Mouse (Mus musculus): ENCODE results near the gene Rem2. TPM values are rescaled to one million over a fixed set of nuclear protein-coding genes. Genes with fewer than 3 reads are reported as not detected.

Rem2 gene
- polyA plus RNA-seq, 1 experiment from 2014 or later: 2.2 TPM

- peaks cover 46% of the 10 kb centered on the region for H3K4me1 ChIP-seq
- H3K36me3 ChIP-seq: peaks cover 47% of the 10 kb centered on the region
- no peak for ATAC-seq (ENCODE audit: insufficient number of reproducible peaks, low FRiP score, low TSS enrichment, low read depth)
- H3K4me2 ChIP-seq: peak overlapping the region; percentile 82
- no peaks in the 10 kb centered on the region for H3K27me3 ChIP-seq
- H3K4me3 ChIP-seq: peak overlapping the region; percentile 81
- WGBS: 47% methylated on average over 12 of the region's 12 CpGs
- peak overlapping the region; percentile 99 for H3K27ac ChIP-seq
- no peaks in the 10 kb centered on the region for H3K9me3 ChIP-seq
- H3K9ac ChIP-seq: peak overlapping the region; percentile 37; the same call in 1 of the 2 replicates
These were observed 41.9 kb upstream of the Rem2 start for GRCm38 (mm10) chr14:54433941-54434531.

GRCm38 (mm10) chr14:54435194-54435918 is 40.5 kb upstream of the Rem2 start:
- ATAC-seq (ENCODE audit: insufficient number of reproducible peaks, low FRiP score, low TSS enrichment, low read depth): no peak
- H3K9me3 ChIP-seq: no peaks in the 10 kb centered on the region
- H3K4me1 ChIP-seq: peaks cover 33% of the 10 kb centered on the region
- WGBS: 78% methylated on average over 11 of the region's 11 CpGs
- H3K36me3 ChIP-seq: peaks cover 53% of the 10 kb centered on the region
- no peaks in the 10 kb centered on the region for H3K27me3 ChIP-seq
- H3K4me2 ChIP-seq: no peak overlapping the region
- no peak overlapping the region for H3K9ac ChIP-seq
- H3K27ac ChIP-seq: no peak overlapping the region
- H3K4me3 ChIP-seq: no peak overlapping the region

- no peak overlapping the region for H3K9ac ChIP-seq
- no peak overlapping the region for H3K4me2 ChIP-seq
- H3K9me3 ChIP-seq: no peaks in the 10 kb centered on the region
- peaks cover 67% of the 10 kb centered on the region for H3K36me3 ChIP-seq
- no peak overlapping the region for H3K4me3 ChIP-seq
- H3K27ac ChIP-seq: no peak overlapping the region
- ATAC-seq (ENCODE audit: insufficient number of reproducible peaks, low FRiP score, low TSS enrichment, low read depth): no peak
- H3K27me3 ChIP-seq: no peaks in the 10 kb centered on the region
- WGBS: 88% methylated on average over 12 of the region's 12 CpGs
- peaks cover 34% of the 10 kb centered on the region for H3K4me1 ChIP-seq
These were observed 36.7 kb upstream of the Rem2 start for GRCm38 (mm10) chr14:54439155-54439554.

- no peak overlapping the region for H3K9ac ChIP-seq
- no peak overlapping the region for H3K4me3 ChIP-seq
- ATAC-seq (ENCODE audit: insufficient number of reproducible peaks, low FRiP score, low TSS enrichment, low read depth): no peak
- H3K9me3 ChIP-seq: no peaks in the 10 kb centered on the region
- no peaks in the 10 kb centered on the region for H3K27me3 ChIP-seq
- peaks cover 67% of the 10 kb centered on the region for H3K36me3 ChIP-seq
- WGBS: 70% methylated on average over 7 of the region's 7 CpGs
- no peak overlapping the region for H3K27ac ChIP-seq
- H3K4me2 ChIP-seq: no peak overlapping the region
- H3K4me1 ChIP-seq: peaks cover 34% of the 10 kb centered on the region
These were observed 36.3 kb upstream of the Rem2 start for GRCm38 (mm10) chr14:54439610-54440009.

GRCm38 (mm10) chr14:54440538-54440937 is 35.4 kb upstream of the Rem2 start:
- Histone ChIP-seq H3K9me3 (no peaks in the 10 kb centered on the region), H3K27me3 (no peaks in the 10 kb centered on the region), H3K9ac (no peak overlapping the region), H3K36me3 (peaks cover 61% of the 10 kb centered on the region), H3K4me1 (peaks cover 30% of the 10 kb centered on the region), H3K4me2 (no peak overlapping the region), H3K27ac (no peak overlapping the region), H3K4me3 (no peak overlapping the region)
- no peak for ATAC-seq (ENCODE audit: insufficient number of reproducible peaks, low FRiP score, low TSS enrichment, low read depth)
- WGBS: 90% methylated on average over 14 of the region's 14 CpGs

GRCm38 (mm10) chr14:54441365-54441764 is 34.5 kb upstream of the Rem2 start:
- Histone ChIP-seq H3K36me3 (peaks cover 53% of the 10 kb centered on the region), H3K27ac (no peak overlapping the region)
- ATAC-seq (ENCODE audit: insufficient number of reproducible peaks, low FRiP score, low TSS enrichment, low read depth): no peak

GRCm38 (mm10) chr14:54442548-54442947 is 33.4 kb upstream of the Rem2 start:
- Histone ChIP-seq H3K27ac (peak overlapping the region; percentile 87), H3K4me2 (no peak overlapping the region), H3K27me3 (no peaks in the 10 kb centered on the region), H3K4me1 (peaks cover 37% of the 10 kb centered on the region), H3K9ac (no peak overlapping the region), H3K9me3 (no peaks in the 10 kb centered on the region), H3K4me3 (no peak overlapping the region), H3K36me3 (peaks cover 41% of the 10 kb centered on the region)
- 79% methylated on average over 3 of the region's 3 CpGs for WGBS
- no peak for ATAC-seq (ENCODE audit: insufficient number of reproducible peaks, low FRiP score, low TSS enrichment, low read depth)

More at GRCm38 (mm10) chr14:54441365-54441764, 34.5 kb upstream of the Rem2 start:
- H3K9me3 ChIP-seq: no peaks in the 10 kb centered on the region
- no peak overlapping the region for H3K4me2 ChIP-seq
- no peak overlapping the region for H3K4me3 ChIP-seq
- no peak overlapping the region for H3K9ac ChIP-seq
- WGBS: 89% methylated on average over 4 of the region's 4 CpGs
- H3K27me3 ChIP-seq: no peaks in the 10 kb centered on the region
- peaks cover 37% of the 10 kb centered on the region for H3K4me1 ChIP-seq

- no peaks in the 10 kb centered on the region for H3K9me3 ChIP-seq
- H3K9ac ChIP-seq: no peak overlapping the region
- peak; percentile 87 for ATAC-seq (ENCODE audit: insufficient number of reproducible peaks, low FRiP score, low TSS enrichment, low read depth)
- H3K4me2 ChIP-seq: peak overlapping the region; percentile 23; the same call in 1 of the 2 replicates
- WGBS: 0% methylated on average over 3 of the region's 3 CpGs
- peaks cover 37% of the 10 kb centered on the region for H3K4me1 ChIP-seq
- peaks cover 36% of the 10 kb centered on the region for H3K36me3 ChIP-seq
- H3K27me3 ChIP-seq: no peaks in the 10 kb centered on the region
- H3K27ac ChIP-seq: peak overlapping the region; percentile 87
- no peak overlapping the region for H3K4me3 ChIP-seq
These were observed 32.7 kb upstream of the Rem2 start for GRCm38 (mm10) chr14:54443196-54443595.

GRCm38 (mm10) chr14:54443712-54444618 is 31.9 kb upstream of the Rem2 start:
- Histone ChIP-seq H3K36me3 (peaks cover 28% of the 10 kb centered on the region), H3K27me3 (no peaks in the 10 kb centered on the region), H3K9ac (no peak overlapping the region), H3K4me1 (peaks cover 41% of the 10 kb centered on the region), H3K4me2 (peak overlapping the region; percentile 23; the same call in 1 of the 2 replicates), H3K4me3 (no peak overlapping the region), H3K9me3 (no peaks in the 10 kb centered on the region), H3K27ac (peak overlapping the region; percentile 87)
- peak; percentile 65 for ATAC-seq (ENCODE audit: insufficient number of reproducible peaks, low FRiP score, low TSS enrichment, low read depth)
- WGBS: 45% methylated on average over 15 of the region's 15 CpGs

- no peak for ATAC-seq (ENCODE audit: insufficient number of reproducible peaks, low FRiP score, low TSS enrichment, low read depth)
- no peak overlapping the region for H3K4me2 ChIP-seq
- H3K27me3 ChIP-seq: no peaks in the 10 kb centered on the region
- peaks cover 42% of the 10 kb centered on the region for H3K4me1 ChIP-seq
- no peaks in the 10 kb centered on the region for H3K9me3 ChIP-seq
- H3K36me3 ChIP-seq: peaks cover 13% of the 10 kb centered on the region
- no peak overlapping the region for H3K4me3 ChIP-seq
- WGBS: 44% methylated on average over 3 of the region's 3 CpGs
- H3K27ac ChIP-seq: peak overlapping the region; percentile 63
- no peak overlapping the region for H3K9ac ChIP-seq
These were observed 30.4 kb upstream of the Rem2 start for GRCm38 (mm10) chr14:54445476-54445875.

- no peak overlapping the region for H3K9ac ChIP-seq
- H3K4me2 ChIP-seq: no peak overlapping the region
- 91% methylated on average over 9 of the region's 9 CpGs for WGBS
- H3K9me3 ChIP-seq: no peaks in the 10 kb centered on the region
- H3K4me3 ChIP-seq: no peak overlapping the region
- H3K36me3 ChIP-seq: no peaks in the 10 kb centered on the region
- peaks cover 4% of the 10 kb centered on the region; the same call in 1 of the 2 replicates for H3K4me1 ChIP-seq
- ATAC-seq (ENCODE audit: insufficient number of reproducible peaks, low FRiP score, low TSS enrichment, low read depth): no peak
- no peak overlapping the region for H3K27ac ChIP-seq
- no peaks in the 10 kb centered on the region for H3K27me3 ChIP-seq
These were observed 22.3 kb upstream of the Rem2 start for GRCm38 (mm10) chr14:54453566-54453965.
